Mouse (Mus musculus): ENCODE data around the gene Zbtb48.

- TF ChIP-seq CTCF (IDR thresholded peaks at IDR 0.05; ENCODE audit: insufficient read depth, low read depth, low read length) (no peak), POLR2A (IDR thresholded peaks at IDR 0.05; ENCODE audit: insufficient read depth, low read depth, low read length) (no peak)
These were observed 12.4 kb upstream of the Zbtb48 start for GRCm38 (mm10) chr4:152039831-152040310.
